Mouse (Mus musculus): ENCODE results near the gene Cdk19.

DNA sequence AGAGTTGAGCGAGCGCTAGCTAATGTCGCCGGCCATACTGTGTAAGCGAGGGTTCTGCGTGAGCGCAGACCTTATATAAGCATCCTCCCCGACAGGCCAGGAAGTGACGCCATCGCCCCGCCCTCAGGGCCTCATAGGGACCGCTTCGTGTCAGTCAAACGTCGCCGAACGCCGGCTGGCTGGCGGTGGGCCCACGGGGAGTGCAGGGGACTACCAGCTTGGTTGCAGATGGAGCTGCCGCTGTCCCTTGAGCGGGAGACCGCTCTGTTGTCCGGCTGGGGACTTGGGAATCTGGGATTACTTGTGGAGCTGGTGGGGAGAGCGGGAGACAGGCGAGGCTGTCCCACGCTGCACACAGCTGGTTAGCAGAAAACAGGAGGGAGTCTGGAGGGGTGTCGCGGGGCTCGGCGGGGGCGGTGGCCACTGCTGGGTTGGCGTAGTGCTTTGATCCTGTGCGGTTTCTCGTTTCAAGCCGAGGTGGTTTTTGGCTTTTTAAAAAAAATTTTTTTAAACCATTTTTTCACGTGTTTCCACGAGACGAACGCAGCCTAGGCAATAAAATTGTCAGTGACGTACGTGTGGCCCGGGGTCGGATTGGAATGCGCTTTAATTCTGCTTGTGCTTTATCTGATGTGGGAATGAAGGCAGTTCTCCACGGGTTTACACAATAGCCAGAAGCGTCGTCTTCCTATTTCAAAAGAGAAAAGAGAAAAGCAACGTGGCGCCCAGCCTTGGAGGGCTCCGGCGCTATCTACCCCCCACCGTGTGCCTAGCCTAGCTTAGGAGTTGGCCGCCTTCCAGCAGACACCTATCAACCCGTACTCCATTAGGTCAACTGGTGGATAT lies 37.0 kb upstream of the Cdk19 start, which contains the start of gene Amd1:
- TF ChIP-seq CTCF (IDR thresholded peaks at IDR 0.05; ENCODE audit: borderline replicate concordance, control insufficient read depth, extremely low read depth, insufficient read depth, low read length, poor library complexity) (0 out of 2 replicates have a peak, but pooled peaks have one; percentile 38), POLR2A (IDR thresholded peaks at IDR 0.05; ENCODE audit: control insufficient read depth, extremely low read depth, insufficient read depth, low read length, poor library complexity) (peak; percentile 68)

Data from thymus, adult 2 months (tissue).